Mouse (Mus musculus) midbrain, embryonic 16.5 days (tissue): ENCODE results near the gene Olfr961. TPM values are rescaled to one million over a fixed set of nuclear protein-coding genes. Genes with fewer than 3 reads are reported as not detected.
A peak's percentile ranks its signal among the peaks of the same experiment; 100 is the strongest.

Experiments used
- ATAC-seq: fragments of 200-750 bp; cut with Nextera tagmentation; 2 replicates; pipeline ENCODE4 v1.8.0; 2017; ENCODE audit warnings: moderate TSS enrichment
- H3K27ac ChIP-seq: fragments of 300-500 bp; sonication (generic); 2 replicates; pipeline ENCODE4 v1.5.1; 2014; ENCODE audit warnings: mild to moderate bottlenecking, low read length, mixed read lengths
- H3K27me3 ChIP-seq: fragments of 300-500 bp; sonication (generic); 2 replicates; pipeline ENCODE4 v1.6.1; 2014; ENCODE audit warnings: low read depth, low read length, mixed read lengths; ENCODE audit not compliant: control insufficient read depth, insufficient read depth
- H3K36me3 ChIP-seq: fragments of 300-500 bp; sonication (generic); 2 replicates; pipeline ENCODE4 v1.6.1; 2014; ENCODE audit warnings: mild to moderate bottlenecking, low read length, moderate library complexity, mixed read lengths; ENCODE audit not compliant: control insufficient read depth, insufficient read depth
- H3K4me1 ChIP-seq: fragments of 300-500 bp; sonication (generic); 2 replicates; pipeline ENCODE4 v1.6.1; 2014; ENCODE audit warnings: mild to moderate bottlenecking, low read length, mixed read lengths; ENCODE audit not compliant: control insufficient read depth, insufficient read depth
- H3K4me2 ChIP-seq: fragments of 300-500 bp; sonication (generic); 2 replicates; pipeline ENCODE4 v1.6.1; 2014; ENCODE audit warnings: mild to moderate bottlenecking, low read length, mixed read lengths
- H3K4me3 ChIP-seq: fragments of 300-500 bp; sonication (generic); 2 replicates; pipeline ENCODE4 v1.5.1; 2014; ENCODE audit warnings: low read depth, mild to moderate bottlenecking, low read length, moderate library complexity, mixed read lengths
- H3K9ac ChIP-seq: fragments of 300-500 bp; sonication (generic); 2 replicates; pipeline ENCODE4 v1.6.1; 2014; ENCODE audit warnings: low read depth, low read length, mixed read lengths
- H3K9me3 ChIP-seq: fragments of 300-500 bp; sonication (generic); replicated peaks from 2 replicates; pipeline ENCODE4 v1.6.1; 2014; ENCODE audit warnings: mild to moderate bottlenecking, low read length, mixed read lengths; ENCODE audit not compliant: control insufficient read depth, poor library complexity, severe bottlenecking
- WGBS: fragments of 180-500 bp; shearing (Covaris S2); extraction: QIAGEN DNeasy Blood & Tissue Kit; methylation state at CpG from one replicate; pipeline ENCODE4 v1.1.7; 2014; 5-methylcytosine and 5-hydroxymethylcytosine counted together
- polyA plus RNA-seq: library from polyadenylated mRNA; unstranded; fragments of >200 nt; fragmentation: Nextera tagmentation; extraction: Ambion mirVana; gene quantifications from 2 replicates; pipeline ENCODE4 v1.2.1, GENCODE M21; 2015

Olfr961 gene
- polyA plus RNA-seq, 1 experiment from 2014 or later, result not detected

GRCm38 (mm10) chr9:39624711-39625110, 20.2 kb upstream of the Olfr961 start:
- no peaks in the 10 kb centered on the region for H3K9me3 ChIP-seq
- no peaks in the 10 kb centered on the region for H3K27me3 ChIP-seq
- H3K36me3 ChIP-seq, result no peaks in the 10 kb centered on the region
- ATAC-seq, result no peak
- no peak overlapping the region for H3K4me3 ChIP-seq
- H3K4me1 ChIP-seq, result no peaks in the 10 kb centered on the region
- H3K27ac ChIP-seq, result no peak overlapping the region
- WGBS, result 95% methylated on average over 2 of the region's 2 CpGs
- H3K9ac ChIP-seq, result no peak overlapping the region
- H3K4me2 ChIP-seq, result no peak overlapping the region

- Histone ChIP-seq H3K36me3 (no peaks in the 10 kb centered on the region), H3K9me3 (no peaks in the 10 kb centered on the region), H3K27ac (no peak overlapping the region), H3K4me3 (no peak overlapping the region), H3K27me3 (no peaks in the 10 kb centered on the region), H3K9ac (no peak overlapping the region), H3K4me1 (peaks cover 2% of the 10 kb centered on the region; the same call in 1 of the 2 replicates), H3K4me2 (no peak overlapping the region)
- no peak for ATAC-seq
- 95% methylated on average over 2 of the region's 2 CpGs for WGBS
Measured at GRCm38 (mm10) chr9:39629069-39629468, 15.8 kb upstream of the Olfr961 start.

GRCm38 (mm10) chr9:39633913-39634594, 10.8 kb upstream of the Olfr961 start:
- no peak overlapping the region for H3K4me3 ChIP-seq
- H3K9ac ChIP-seq, result no peak overlapping the region
- H3K27ac ChIP-seq, result peak overlapping the region; percentile 89
- H3K4me2 ChIP-seq, result peak overlapping the region; percentile 26; the same call in 1 of the 2 replicates
- no peaks in the 10 kb centered on the region for H3K9me3 ChIP-seq
- peak; percentile 94 for ATAC-seq
- 27% methylated on average over 4 of the region's 4 CpGs for WGBS
- H3K27me3 ChIP-seq, result no peaks in the 10 kb centered on the region
- H3K4me1 ChIP-seq, result peaks cover 6% of the 10 kb centered on the region; the same call in 1 of the 2 replicates
- H3K36me3 ChIP-seq, result no peaks in the 10 kb centered on the region

GRCm38 (mm10) chr9:39647382-39647781, 2.5 kb downstream of the Olfr961 start:
- Histone ChIP-seq H3K27me3 (no peaks in the 10 kb centered on the region), H3K9me3 (no peaks in the 10 kb centered on the region), H3K36me3 (no peaks in the 10 kb centered on the region), H3K27ac (no peak overlapping the region), H3K4me1 (no peaks in the 10 kb centered on the region), H3K4me2 (no peak overlapping the region), H3K9ac (no peak overlapping the region), H3K4me3 (no peak overlapping the region)
- WGBS, result 94% methylated on average over 4 of the region's 4 CpGs
- ATAC-seq, result no peak

- H3K9me3 ChIP-seq, result no peaks in the 10 kb centered on the region
- H3K36me3 ChIP-seq, result no peaks in the 10 kb centered on the region
- peaks cover 5% of the 10 kb centered on the region for H3K4me1 ChIP-seq
- WGBS, result 39% methylated on average over 6 of the region's 6 CpGs
- peak overlapping the region; percentile 71 for H3K27ac ChIP-seq
- no peak overlapping the region for H3K9ac ChIP-seq
- peak; percentile 91 for ATAC-seq
- H3K27me3 ChIP-seq, result no peaks in the 10 kb centered on the region
- no peak overlapping the region for H3K4me3 ChIP-seq
- H3K4me2 ChIP-seq, result 0 out of 2 replicates have a peak overlapping the region, but pooled peaks have one; percentile 6
Measured at GRCm38 (mm10) chr9:39654756-39655396, 10.0 kb downstream of the Olfr961 start.

- H3K36me3 ChIP-seq, result no peaks in the 10 kb centered on the region
- H3K27ac ChIP-seq, result no peak within 1 kb of the TSS
- 86% methylated on average over 1 of the region's 1 CpGs for WGBS
Measured at GRCm38 (mm10) chr9:39666905-39667304, 22.0 kb downstream of the Olfr961 start, which contains the start of gene Olfr963. Gene Olfr963 (plus strand): TSS chr9:39667205.

GRCm38 (mm10) chr9:39669723-39670122, 24.8 kb downstream of the Olfr961 start:
- H3K36me3 ChIP-seq, result no peaks in the 10 kb centered on the region
- H3K4me3 ChIP-seq, result no peak overlapping the region
- no peak overlapping the region for H3K27ac ChIP-seq
- H3K4me1 ChIP-seq, result no peaks in the 10 kb centered on the region
- no peak overlapping the region for H3K9ac ChIP-seq
- H3K9me3 ChIP-seq, result no peaks in the 10 kb centered on the region
- no peak overlapping the region for H3K4me2 ChIP-seq
- WGBS, result 81% methylated on average over 2 of the region's 2 CpGs
- ATAC-seq, result no peak
- no peaks in the 10 kb centered on the region for H3K27me3 ChIP-seq

More at GRCm38 (mm10) chr9:39666905-39667304, 22.0 kb downstream of the Olfr961 start, which contains the start of gene Olfr963:
- Histone ChIP-seq H3K4me1 (no peaks in the 10 kb centered on the region), H3K9me3 (no peaks in the 10 kb centered on the region), H3K27me3 (no peaks in the 10 kb centered on the region), H3K9ac (no peak within 1 kb of the TSS), H3K4me3 (no peak within 1 kb of the TSS), H3K4me2 (no peak within 1 kb of the TSS)
- no peak for ATAC-seq

- Histone ChIP-seq H3K4me1 (no peaks in the 10 kb centered on the region), H3K9me3 (no peaks in the 10 kb centered on the region), H3K27ac (no peak overlapping the region), H3K36me3 (no peaks in the 10 kb centered on the region), H3K27me3 (no peaks in the 10 kb centered on the region), H3K9ac (no peak overlapping the region), H3K4me2 (no peak overlapping the region), H3K4me3 (no peak overlapping the region)
- ATAC-seq, result no peak
- 81% methylated on average over 2 of the region's 2 CpGs for WGBS
Measured at GRCm38 (mm10) chr9:39674820-39675219, 29.9 kb downstream of the Olfr961 start.

- no peak overlapping the region for H3K9ac ChIP-seq
- H3K4me1 ChIP-seq, result no peaks in the 10 kb centered on the region
- no peaks in the 10 kb centered on the region for H3K9me3 ChIP-seq
- no peak overlapping the region for H3K27ac ChIP-seq
- no peak overlapping the region for H3K4me3 ChIP-seq
- WGBS, result 94% methylated on average over 2 of the region's 2 CpGs
- H3K27me3 ChIP-seq, result no peaks in the 10 kb centered on the region
- no peak overlapping the region for H3K4me2 ChIP-seq
- ATAC-seq, result no peak
- no peaks in the 10 kb centered on the region for H3K36me3 ChIP-seq
Measured at GRCm38 (mm10) chr9:39678557-39678956, 33.7 kb downstream of the Olfr961 start.
